Mouse (Mus musculus) MEL (cell line): ENCODE data around the gene Tecrl. TPM values are rescaled to one million over a fixed set of nuclear protein-coding genes. Genes with fewer than 3 reads are reported as not detected.

Experiments used
- DNase-seq: peaks from one replicate; pipeline ENCODE4 v3.0.0; 2011; ENCODE audit warnings: low read depth, low spot score
- H3K27ac ChIP-seq: 2 replicates; pipeline ENCODE4 v1.5.1; 2012; ENCODE audit warnings: low read depth, mild to moderate bottlenecking, control low read depth, low read length, moderate library complexity; ENCODE audit not compliant: control insufficient read depth
- H3K27me3 ChIP-seq, 2 experiments: fragments of 150-350 bp in 1 of 2; sonication (generic) in 1 of 2; 2 replicates each; pipeline ENCODE4 v1.6.1; 2012; ENCODE audit warnings: low read length in 2 of 2, mild to moderate bottlenecking in 2 of 2, improper control_type of control experiment in 1 of 2, moderate library complexity in 1 of 2; ENCODE audit not compliant: insufficient read depth in 2 of 2, control insufficient read depth in 1 of 2
- H3K36me3 ChIP-seq, 2 experiments: 2 replicates each; pipeline ENCODE4 v1.6.1; 2012 to 2014; ENCODE audit warnings: low read length in 2 of 2, improper control_type of control experiment in 1 of 2, inconsistent platforms in 1 of 2, mild to moderate bottlenecking in 1 of 2; ENCODE audit not compliant: insufficient read depth in 2 of 2, control insufficient read depth in 1 of 2
- H3K4me1 ChIP-seq, 2 experiments: fragments of 150-350 bp in 1 of 2; sonication (generic) in 1 of 2; 2 replicates each; pipeline ENCODE4 v1.6.1; 2012; ENCODE audit warnings: low read length in 2 of 2, improper control_type of control experiment in 1 of 2, mild to moderate bottlenecking in 1 of 2; ENCODE audit not compliant: insufficient read depth in 2 of 2, control insufficient read depth in 1 of 2
- H3K4me3 ChIP-seq, 2 experiments: fragments of 150-350 bp in 1 of 2; sonication (generic) in 1 of 2; 2 replicates each; pipeline ENCODE4 v1.5.1; 2012; ENCODE audit warnings: low read depth in 2 of 2, low read length in 2 of 2, mild to moderate bottlenecking in 2 of 2, moderate library complexity in 2 of 2, control low read depth in 1 of 2, improper control_type of control experiment in 1 of 2; ENCODE audit not compliant: control insufficient read depth in 1 of 2, insufficient read depth in 1 of 2
- H3K79me2 ChIP-seq: 2 replicates; pipeline ENCODE4 v1.6.1; 2012; ENCODE audit warnings: mild to moderate bottlenecking, low read length, moderate library complexity; ENCODE audit not compliant: control insufficient read depth, poor library complexity, insufficient read depth
- H3K9ac ChIP-seq: 2 replicates; pipeline ENCODE4 v1.6.1; 2012; ENCODE audit warnings: low read depth, mild to moderate bottlenecking, control low read depth, low read length, moderate library complexity; ENCODE audit not compliant: control insufficient read depth, poor library complexity, severe bottlenecking
- H3K9me3 ChIP-seq: fragments of 150-350 bp; sonication (generic); replicated peaks from 2 replicates; pipeline ENCODE4 v1.6.1; 2012; ENCODE audit warnings: mild to moderate bottlenecking, low read length, improper control_type of control experiment, moderate library complexity; ENCODE audit not compliant: insufficient read depth
- CHD1 ChIP-seq: IDR thresholded peaks from 2 replicates; pipeline ENCODE4 v1.6.1; 2012; ENCODE audit warnings: low read depth, mild to moderate bottlenecking, inconsistent platforms, low read length, improper control_type of control experiment
- ELF1 ChIP-seq: IDR thresholded peaks from 2 replicates; pipeline ENCODE4 v1.6.1; 2014; ENCODE audit warnings: low read depth, mild to moderate bottlenecking, inconsistent platforms, low read length, improper control_type of control experiment, moderate library complexity
- EP300 ChIP-seq, 2 experiments: IDR thresholded peaks; 2 replicates each; pipeline ENCODE4 v1.6.1; 2011; ENCODE audit warnings: improper control_type of control experiment in 2 of 2, low read length in 2 of 2, low read depth in 1 of 2, mild to moderate bottlenecking in 1 of 2
- JUND ChIP-seq: IDR thresholded peaks from 2 replicates; pipeline ENCODE4 v1.6.1; 2011; ENCODE audit warnings: low read depth, mild to moderate bottlenecking, improper control_type of control experiment, low read length
- KAT2A ChIP-seq: conservative IDR thresholded peaks from 2 replicates; pipeline ENCODE4 v1.6.1; 2012; ENCODE audit warnings: low read depth, low read length, improper control_type of control experiment, inconsistent platforms
- MAX ChIP-seq: IDR thresholded peaks from 2 replicates; pipeline ENCODE4 v1.6.1; 2011; ENCODE audit warnings: low read length, improper control_type of control experiment
- MXI1 ChIP-seq: IDR thresholded peaks from 2 replicates; pipeline ENCODE4 v1.6.1; 2011; ENCODE audit warnings: mild to moderate bottlenecking, low read depth, low read length, improper control_type of control experiment
- MYB ChIP-seq: IDR thresholded peaks from 2 replicates; pipeline ENCODE4 v1.6.1; 2011; ENCODE audit warnings: mild to moderate bottlenecking, low read depth, low read length, improper control_type of control experiment
- MYC ChIP-seq: IDR thresholded peaks from 2 replicates; pipeline ENCODE4 v1.6.1; 2011; ENCODE audit warnings: low read depth, mild to moderate bottlenecking, low read length, improper control_type of control experiment, moderate library complexity
- NELFE ChIP-seq: IDR thresholded peaks from 2 replicates; pipeline ENCODE4 v1.6.1; 2011; ENCODE audit warnings: low read depth, low read length, improper control_type of control experiment
- NRF1 ChIP-seq: IDR thresholded peaks from 2 replicates; pipeline ENCODE4 v1.6.1; 2014; ENCODE audit warnings: low read depth, mild to moderate bottlenecking, inconsistent platforms, low read length, improper control_type of control experiment, moderate library complexity; ENCODE audit not compliant: poor library complexity, insufficient read depth, severe bottlenecking
- POLR2A ChIP-seq, 2 experiments: IDR thresholded peaks; 2 replicates each; pipeline ENCODE4 v1.6.1; 2011 to 2012; ENCODE audit warnings: low read length in 2 of 2, mild to moderate bottlenecking in 2 of 2, control low read depth in 1 of 2, improper control_type of control experiment in 1 of 2, low read depth in 1 of 2, moderate library complexity in 1 of 2; ENCODE audit not compliant: control insufficient read depth in 1 of 2, insufficient read depth in 1 of 2, poor library complexity in 1 of 2
- POLR2AphosphoS2 ChIP-seq: IDR thresholded peaks from 2 replicates; pipeline ENCODE4 v1.6.1; 2011; ENCODE audit warnings: low read length, improper control_type of control experiment
- SMC3 ChIP-seq: IDR thresholded peaks from 2 replicates; pipeline ENCODE4 v1.6.1; 2011; ENCODE audit warnings: low read depth, low read length, improper control_type of control experiment
- TBP ChIP-seq: IDR thresholded peaks from 2 replicates; pipeline ENCODE4 v1.8.0; 2011; ENCODE audit warnings: low read depth, low read length, improper control_type of control experiment
- TCF12 ChIP-seq: IDR thresholded peaks from 2 replicates; pipeline ENCODE4 v1.6.1; 2014; ENCODE audit warnings: low read depth, mild to moderate bottlenecking, inconsistent platforms, low read length, improper control_type of control experiment, moderate library complexity
- UBTF ChIP-seq: IDR thresholded peaks from 2 replicates; pipeline ENCODE4 v1.6.1; 2012; ENCODE audit warnings: low read depth, mild to moderate bottlenecking, inconsistent platforms, low read length, improper control_type of control experiment, moderate library complexity, borderline replicate concordance; ENCODE audit not compliant: insufficient read depth
- USF2 ChIP-seq, 2 experiments: IDR thresholded peaks; 2 replicates each; pipeline ENCODE4 v1.6.1; 2011 to 2012; ENCODE audit warnings: improper control_type of control experiment in 2 of 2, low read length in 2 of 2, borderline replicate concordance in 1 of 2, inconsistent platforms in 1 of 2, low read depth in 1 of 2, mild to moderate bottlenecking in 1 of 2; ENCODE audit not compliant: insufficient read depth in 1 of 2
- ZMIZ1 ChIP-seq: IDR thresholded peaks from 2 replicates; pipeline ENCODE4 v1.6.1; 2012; ENCODE audit warnings: low read depth, mild to moderate bottlenecking, inconsistent platforms, low read length, improper control_type of control experiment, moderate library complexity
- polyA plus RNA-seq, 2 experiments: library from polyadenylated mRNA; stranded (reverse) in 1 of 2; unstranded in 1 of 2; fragments of >175 nt in 1 of 2; fragments of >200 nt in 1 of 2; gene quantifications; 2 replicates each; pipeline versions ENCODE4 v1.2.1 to v1.2.4; 2012; ENCODE audit warnings: low replicate concordance in 2 of 2, low read depth in 1 of 2; ENCODE audit not compliant: insufficient read length in 2 of 2, insufficient read depth in 1 of 2, missing spikeins in 1 of 2
- total RNA-seq: library from RNA; depleted of rRNA; stranded (reverse); fragments of 300-350 nt; gene quantifications from 2 replicates; pipeline ENCODE4 v1.2.3, GENCODE M21; 2012; rRNA removed

Gene Tecrl
- not detected in 2 replicates for total RNA-seq
- not detected for polyA plus RNA-seq

DNA sequence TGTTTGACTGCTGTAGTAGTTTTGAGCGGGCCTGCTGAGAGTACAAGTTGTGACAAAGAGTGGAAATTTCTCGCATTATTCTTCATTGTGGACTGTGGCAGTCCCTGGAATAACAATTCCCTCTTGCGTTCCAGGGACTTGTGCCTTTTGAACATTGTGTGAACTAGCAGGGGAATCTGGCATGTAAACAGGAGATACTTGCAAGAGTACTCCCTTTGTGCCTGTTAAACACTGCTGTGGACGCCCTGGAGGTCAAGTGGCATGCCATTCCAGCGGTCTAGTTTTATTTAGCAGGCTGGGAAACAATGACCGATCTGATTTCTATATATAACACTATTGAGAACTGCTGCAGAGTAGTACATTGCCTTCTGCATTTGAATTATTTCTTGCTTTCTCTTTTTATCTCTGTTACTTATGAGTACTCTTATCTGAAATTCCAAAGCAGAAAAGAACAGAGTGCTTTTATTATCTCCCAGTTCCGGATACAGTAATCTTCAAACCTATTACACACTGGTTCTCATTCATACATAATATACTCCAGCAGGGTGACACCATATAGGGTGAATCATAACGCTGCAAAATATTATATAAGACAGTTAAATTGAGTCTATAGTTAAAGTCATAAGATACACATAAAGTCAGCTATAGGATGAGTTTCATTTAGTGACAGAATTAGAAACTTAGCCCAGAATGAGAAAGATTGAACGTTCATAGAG lies at the start of gene Tecrl:
Gene Tecrl (minus strand): TSS at position 350 of the 716 bp plus-strand sequence.
- no peak within 1 kb of the TSS for H3K9ac ChIP-seq
- no peaks in the 10 kb centered on the region for H3K4me1 ChIP-seq
- TF ChIP-seq ZMIZ1 (no peak), POLR2A (IDR thresholded peaks at IDR 0.05; ENCODE audit: control insufficient read depth in 1 of 2, insufficient read depth in 1 of 2, low read depth in 1 of 2, low read length in 2 of 2, poor library complexity in 1 of 2) (no peak), SMC3 (no peak), USF2 (IDR thresholded peaks at IDR 0.05; ENCODE audit: borderline replicate concordance in 1 of 2, insufficient read depth in 1 of 2, low read depth in 1 of 2, low read length in 2 of 2) (no peak), ELF1 (no peak), POLR2AphosphoS2 (no peak), TBP (no peak), MAX (no peak), TCF12 (no peak), UBTF (no peak), MYC (no peak), JUND (no peak), KAT2A (no peak)
- TF ChIP-seq, all 39 proteins: peak for 0
- DNase-seq: no peak
- Histone ChIP-seq H3K27me3 (no peaks in the 10 kb centered on the region), H3K36me3 (no peaks in the 10 kb centered on the region), H3K4me3 (no peak within 1 kb of the TSS), H3K27ac (no peak within 1 kb of the TSS), H3K79me2 (no peaks in the 10 kb centered on the region), H3K9me3 (no peaks in the 10 kb centered on the region)

DNA sequence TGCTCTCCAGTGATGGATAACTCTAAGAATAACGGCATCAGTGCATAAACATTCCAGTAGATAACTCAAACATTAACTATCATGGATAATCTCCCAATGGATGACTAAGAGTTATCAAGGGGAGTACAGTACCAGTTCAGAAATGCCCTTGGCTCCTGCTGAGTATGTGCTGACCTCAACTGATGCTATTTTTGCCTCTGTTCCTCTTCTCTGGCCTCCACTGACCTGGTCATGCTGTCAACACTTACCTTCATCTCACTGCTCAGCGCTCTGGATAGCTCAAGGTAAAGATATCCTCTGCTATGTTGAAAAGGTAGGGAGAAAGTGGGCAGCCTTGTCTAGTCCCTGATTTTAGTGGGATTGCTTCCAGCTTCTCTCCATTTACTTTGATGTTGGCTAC lies 30.0 kb upstream of the Tecrl start:
- Histone ChIP-seq H3K27me3 (no peaks in the 10 kb centered on the region), H3K36me3 (no peaks in the 10 kb centered on the region), H3K27ac (no peak overlapping the region), H3K4me3 (no peak overlapping the region), H3K4me1 (no peaks in the 10 kb centered on the region), H3K9ac (no peak overlapping the region), H3K79me2 (no peaks in the 10 kb centered on the region), H3K9me3 (no peaks in the 10 kb centered on the region)
- TF ChIP-seq NELFE (no peak), MAX (no peak), NRF1 (no peak), KAT2A (no peak), MYB (no peak), MXI1 (no peak), CHD1 (no peak), EP300 (IDR thresholded peaks at IDR 0.05; ENCODE audit: low read depth in 1 of 2, low read length in 2 of 2) (no peak), ELF1 (no peak), SMC3 (no peak)
- no peak for DNase-seq
